Mouse (Mus musculus): ENCODE measurements around the gene Gm27027.

- TF ChIP-seq POLR2A (IDR thresholded peaks at IDR 0.05; ENCODE audit: extremely low read depth, insufficient read depth, low read length) (no peak), CTCF (IDR thresholded peaks at IDR 0.05; ENCODE audit: extremely low read depth, insufficient read depth, low read length) (no peak)
These were observed 34.4 kb downstream of the Gm27027 start for GRCm38 (mm10) chr2:93961716-93962115.

All from cortical plate, adult 2 months (tissue).